Mouse (Mus musculus) kidney, adult 2 months (tissue): ENCODE measurements around the gene Scgn.

Source experiments
- CTCF ChIP-seq: fragments of 200-500 bp; conservative IDR thresholded peaks from 2 replicates; pipeline ENCODE4 v1.5.1; 2011; ENCODE audit warnings: low read depth, mild to moderate bottlenecking, control low read depth, low read length, moderate library complexity, mixed read lengths; ENCODE audit not compliant: insufficient read depth, insufficient read length
- POLR2A ChIP-seq: fragments of 200-500 bp; IDR thresholded peaks from one replicate; pipeline ENCODE4 v1.6.1; 2011; ENCODE audit warnings: low read depth, low read length, control low read depth

GRCm38 (mm10) chr13:23910121-23910520 lies 80.9 kb downstream of the Scgn start:
- TF ChIP-seq POLR2A (no peak), CTCF (no peak)
